Mouse (Mus musculus): Measurements from ENCODE around the gene Ppl. TPM values are rescaled to one million over a fixed set of nuclear protein-coding genes. Genes with fewer than 3 reads are reported as not detected.
A peak's percentile ranks its signal among the peaks of the same experiment; 100 is the strongest.

The Ppl gene
- total RNA-seq, 1 experiment = 4.1 TPM

GRCm38 (mm10) chr16:5093285-5093684, 38.9 kb downstream of the Ppl start:
- no peak for DNase-seq (ENCODE audit: low read depth, low spot score)
- in situ Hi-C loops (cut with MboI; ENCODE audit: low sequenced_read_pairs in 2 of 2, unreplicated experiment in 2 of 2) = no loop called here
- H3K9me3 ChIP-seq (ENCODE audit: control insufficient read depth, insufficient read depth, low read depth, low read length) = no peaks in the 10 kb centered on the region
- 0 out of 4 replicates have a peak, but pooled peaks cover 0 to under 1% of the 10 kb centered on the region in 2 experiments for H3K4me1 ChIP-seq (ENCODE audit: control insufficient read depth in 2 of 2, insufficient read depth in 2 of 2, low read length in 2 of 2, poor library complexity in 1 of 2)
- H3K9ac ChIP-seq (ENCODE audit: insufficient read depth, low read depth, low read length, poor library complexity, severe bottlenecking) = no peak overlapping the region
- H3K4me3 ChIP-seq (ENCODE audit: insufficient read depth in 1 of 2, low read depth in 1 of 2, low read length in 2 of 2, poor library complexity in 1 of 2, severe bottlenecking in 1 of 2) = no peak overlapping the region
- no peak overlapping the region for H3K27ac ChIP-seq (ENCODE audit: insufficient read depth, low read depth, low read length, poor library complexity, severe bottlenecking)
- no peak for TF ChIP-seq MAFK (IDR thresholded peaks at IDR 0.05; ENCODE audit: insufficient read depth, low read depth, low read length)
- H3K36me3 ChIP-seq (ENCODE audit: control insufficient read depth, insufficient read depth, low read length, poor library complexity, severe bottlenecking) = no peaks in the 10 kb centered on the region

DNA sequence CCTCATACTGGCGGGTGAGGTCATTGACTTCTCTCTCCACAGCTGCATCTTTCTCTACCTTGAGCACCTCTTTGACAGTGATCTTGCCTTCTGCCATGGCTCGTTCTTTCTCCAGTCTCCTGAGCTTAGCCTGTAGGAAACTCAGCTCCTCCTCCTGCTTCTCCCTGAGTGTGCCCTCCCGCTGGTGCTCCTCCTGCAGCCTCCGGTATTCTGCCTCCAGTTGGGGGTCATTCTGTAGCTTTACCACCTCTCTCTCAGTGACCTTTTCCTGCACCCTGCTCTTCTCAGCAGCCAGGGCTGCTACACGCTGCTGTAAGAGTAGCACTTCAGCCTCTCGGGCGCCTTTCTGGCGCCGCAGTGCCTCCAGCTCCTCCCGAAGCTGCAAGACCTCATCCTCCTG, 43.2 kb downstream of the Ppl start:
- Histone ChIP-seq H3K9me3 (ENCODE audit: control insufficient read depth, insufficient read depth, low read depth, low read length) (no peaks in the 10 kb centered on the region), H3K4me3 (ENCODE audit: insufficient read depth in 1 of 2, low read depth in 1 of 2, low read length in 2 of 2, poor library complexity in 1 of 2, severe bottlenecking in 1 of 2) (peak overlapping the region; percentile 1 to 41; a peak in 2 of 4 replicates), H3K4me1 (ENCODE audit: control insufficient read depth in 2 of 2, insufficient read depth in 2 of 2, low read length in 2 of 2, poor library complexity in 1 of 2) (0 out of 4 replicates have a peak, but pooled peaks cover 0 to 5% of the 10 kb centered on the region in 2 experiments), H3K9ac (ENCODE audit: insufficient read depth, low read depth, low read length, poor library complexity, severe bottlenecking) (no peak overlapping the region), H3K36me3 (ENCODE audit: control insufficient read depth, insufficient read depth, low read length, poor library complexity, severe bottlenecking) (peaks cover 4% of the 10 kb centered on the region; the same call in 1 of the 2 replicates), H3K27ac (ENCODE audit: insufficient read depth, low read depth, low read length, poor library complexity, severe bottlenecking) (no peak overlapping the region)
- TF ChIP-seq CHD2 (IDR thresholded peaks at IDR 0.05; ENCODE audit: low read depth, low read length) = no peak
- TF ChIP-seq MAFK (IDR thresholded peaks at IDR 0.05; ENCODE audit: insufficient read depth, low read depth, low read length) = no peak
- TF ChIP-seq HCFC1 (IDR thresholded peaks at IDR 0.05; ENCODE audit: borderline replicate concordance, insufficient read depth, low read length) = no peak
- no peak for TF ChIP-seq ZC3H11A (IDR thresholded peaks at IDR 0.05; ENCODE audit: borderline replicate concordance, low read depth, low read length)
- no peak for TF ChIP-seq ZNF384 (IDR thresholded peaks at IDR 0.05; ENCODE audit: low read depth, low read length)
- DNase-seq (ENCODE audit: low read depth, low spot score) = no peak
- in situ Hi-C loops (cut with MboI; ENCODE audit: low sequenced_read_pairs in 2 of 2, unreplicated experiment in 2 of 2) = no loop called here

DNA sequence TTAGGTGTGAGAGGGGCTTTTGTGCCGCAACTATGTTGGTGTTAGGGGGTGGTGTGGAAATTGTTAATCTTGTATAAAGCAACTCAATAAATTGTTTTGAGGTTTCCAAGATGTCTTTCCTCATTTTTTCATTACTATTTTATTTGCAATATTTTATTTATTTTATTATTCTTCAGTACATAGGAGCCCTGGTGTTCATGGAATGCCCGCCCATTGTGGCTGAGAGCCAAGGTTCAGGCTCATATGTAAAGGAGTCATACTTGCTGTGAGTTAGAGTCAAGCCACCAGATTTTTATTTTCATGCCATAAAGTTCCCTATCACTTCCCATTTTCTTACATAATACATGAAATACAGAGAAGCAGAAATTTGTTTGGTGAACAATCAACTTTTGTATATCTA, 46.0 kb downstream of the Ppl start:
- in situ Hi-C loops (cut with MboI; ENCODE audit: low sequenced_read_pairs in 2 of 2, unreplicated experiment in 2 of 2) = no loop called here
- Histone ChIP-seq H3K4me3 (ENCODE audit: insufficient read depth in 1 of 2, low read depth in 1 of 2, low read length in 2 of 2, poor library complexity in 1 of 2, severe bottlenecking in 1 of 2) (no peak overlapping the region), H3K9me3 (ENCODE audit: control insufficient read depth, insufficient read depth, low read depth, low read length) (no peaks in the 10 kb centered on the region), H3K27ac (ENCODE audit: insufficient read depth, low read depth, low read length, poor library complexity, severe bottlenecking) (no peak overlapping the region), H3K9ac (ENCODE audit: insufficient read depth, low read depth, low read length, poor library complexity, severe bottlenecking) (no peak overlapping the region), H3K36me3 (ENCODE audit: control insufficient read depth, insufficient read depth, low read length, poor library complexity, severe bottlenecking) (peaks cover 12% of the 10 kb centered on the region; the same call in 1 of the 2 replicates), H3K4me1 (ENCODE audit: control insufficient read depth in 2 of 2, insufficient read depth in 2 of 2, low read length in 2 of 2, poor library complexity in 1 of 2) (0 out of 4 replicates have a peak, but pooled peaks cover 0 to 5% of the 10 kb centered on the region in 2 experiments)
- TF ChIP-seq CHD2 (IDR thresholded peaks at IDR 0.05; ENCODE audit: low read depth, low read length) (no peak), ZNF384 (IDR thresholded peaks at IDR 0.05; ENCODE audit: low read depth, low read length) (no peak), HCFC1 (IDR thresholded peaks at IDR 0.05; ENCODE audit: borderline replicate concordance, insufficient read depth, low read length) (no peak), MAFK (IDR thresholded peaks at IDR 0.05; ENCODE audit: insufficient read depth, low read depth, low read length) (no peak), ZC3H11A (IDR thresholded peaks at IDR 0.05; ENCODE audit: borderline replicate concordance, low read depth, low read length) (no peak)
- DNase-seq (ENCODE audit: low read depth, low spot score) = no peak

GRCm38 (mm10) chr16:5085196-5085595, 47.0 kb downstream of the Ppl start:
- Histone ChIP-seq H3K4me3 (ENCODE audit: insufficient read depth in 1 of 2, low read depth in 1 of 2, low read length in 2 of 2, poor library complexity in 1 of 2, severe bottlenecking in 1 of 2) (no peak overlapping the region), H3K4me1 (ENCODE audit: control insufficient read depth in 2 of 2, insufficient read depth in 2 of 2, low read length in 2 of 2, poor library complexity in 1 of 2) (0 out of 4 replicates have a peak, but pooled peaks cover 0 to 5% of the 10 kb centered on the region in 2 experiments), H3K9me3 (ENCODE audit: control insufficient read depth, insufficient read depth, low read depth, low read length) (no peaks in the 10 kb centered on the region), H3K36me3 (ENCODE audit: control insufficient read depth, insufficient read depth, low read length, poor library complexity, severe bottlenecking) (peaks cover 12% of the 10 kb centered on the region; the same call in 1 of the 2 replicates), H3K27ac (ENCODE audit: insufficient read depth, low read depth, low read length, poor library complexity, severe bottlenecking) (no peak overlapping the region), H3K9ac (ENCODE audit: insufficient read depth, low read depth, low read length, poor library complexity, severe bottlenecking) (no peak overlapping the region)
- in situ Hi-C loops (cut with MboI; ENCODE audit: low sequenced_read_pairs in 2 of 2, unreplicated experiment in 2 of 2) = no loop called here
- DNase-seq (ENCODE audit: low read depth, low spot score) = no peak
- TF ChIP-seq HCFC1 (IDR thresholded peaks at IDR 0.05; ENCODE audit: borderline replicate concordance, insufficient read depth, low read length) (no peak), CHD2 (IDR thresholded peaks at IDR 0.05; ENCODE audit: low read depth, low read length) (no peak), MAFK (IDR thresholded peaks at IDR 0.05; ENCODE audit: insufficient read depth, low read depth, low read length) (no peak), ZC3H11A (IDR thresholded peaks at IDR 0.05; ENCODE audit: borderline replicate concordance, low read depth, low read length) (no peak), ZNF384 (IDR thresholded peaks at IDR 0.05; ENCODE audit: low read depth, low read length) (no peak)

GRCm38 (mm10) chr16:5074341-5074740, 57.9 kb downstream of the Ppl start:
- H3K9me3 ChIP-seq (ENCODE audit: control insufficient read depth, insufficient read depth, low read depth, low read length) = no peaks in the 10 kb centered on the region
- DNase-seq (ENCODE audit: low read depth, low spot score) = no peak
- no peak overlapping the region for H3K4me3 ChIP-seq (ENCODE audit: insufficient read depth in 1 of 2, low read depth in 1 of 2, low read length in 2 of 2, poor library complexity in 1 of 2, severe bottlenecking in 1 of 2)
- no peak for TF ChIP-seq ZNF384 (IDR thresholded peaks at IDR 0.05; ENCODE audit: low read depth, low read length)
- no peak for TF ChIP-seq CHD2 (IDR thresholded peaks at IDR 0.05; ENCODE audit: low read depth, low read length)
- no peak for TF ChIP-seq ZC3H11A (IDR thresholded peaks at IDR 0.05; ENCODE audit: borderline replicate concordance, low read depth, low read length)
- in situ Hi-C loops (cut with MboI; ENCODE audit: low sequenced_read_pairs in 2 of 2, unreplicated experiment in 2 of 2) = no loop called here
- H3K4me1 ChIP-seq (ENCODE audit: control insufficient read depth in 2 of 2, insufficient read depth in 2 of 2, low read length in 2 of 2, poor library complexity in 1 of 2) = no peaks in the 10 kb centered on the region
- H3K27ac ChIP-seq (ENCODE audit: insufficient read depth, low read depth, low read length, poor library complexity, severe bottlenecking) = no peak overlapping the region
- no peak overlapping the region for H3K9ac ChIP-seq (ENCODE audit: insufficient read depth, low read depth, low read length, poor library complexity, severe bottlenecking)
- H3K36me3 ChIP-seq (ENCODE audit: control insufficient read depth, insufficient read depth, low read length, poor library complexity, severe bottlenecking) = peaks cover 35% of the 10 kb centered on the region

All from ES-E14 (cell line).